Mouse (Mus musculus) heart, embryonic 16.5 days (tissue): ENCODE results near the gene Gm16503. TPM values are rescaled to one million over a fixed set of nuclear protein-coding genes. Genes with fewer than 3 reads are reported as not detected.
"Not testable (repeated sequence)": the region's sequence is repeated elsewhere in the genome, so short reads cannot be mapped to it uniquely, and the experiment has no call there.

Experiments
- ATAC-seq: fragments of 200-750 bp; cut with Nextera tagmentation; replicated peaks from 2 replicates; pipeline ENCODE4 v1.8.0; 2017; ENCODE audit warnings: moderate number of reproducible peaks; ENCODE audit not compliant: insufficient read depth, low FRiP score; ENCODE audit errors: extremely low read depth
- H3K27ac ChIP-seq: fragments of 300-500 bp; sonication (generic); 2 replicates; pipeline ENCODE4 v1.5.1; 2014; ENCODE audit warnings: mild to moderate bottlenecking, low read length, control low read depth, moderate library complexity
- H3K27me3 ChIP-seq: fragments of 300-500 bp; sonication (generic); 2 replicates; pipeline ENCODE4 v1.6.1; 2014; ENCODE audit warnings: low read length, mixed read lengths; ENCODE audit not compliant: control insufficient read depth, insufficient read depth
- H3K36me3 ChIP-seq: fragments of 300-500 bp; sonication (generic); 2 replicates; pipeline ENCODE4 v1.6.1; 2014; ENCODE audit not compliant: control insufficient read depth, insufficient read depth
- H3K4me1 ChIP-seq: fragments of 300-500 bp; sonication (generic); 2 replicates; pipeline ENCODE4 v1.6.1; 2014; ENCODE audit warnings: low read length, mixed read lengths; ENCODE audit not compliant: control insufficient read depth, insufficient read depth
- H3K4me2 ChIP-seq: fragments of 300-500 bp; sonication (generic); 2 replicates; pipeline ENCODE4 v1.6.1; 2014; ENCODE audit warnings: low read depth, mild to moderate bottlenecking, control low read depth, low read length
- H3K4me3 ChIP-seq: fragments of 300-500 bp; sonication (generic); 2 replicates; pipeline ENCODE4 v1.5.1; 2014; ENCODE audit warnings: mild to moderate bottlenecking, control low read depth, low read length
- H3K9ac ChIP-seq: fragments of 300-500 bp; sonication (generic); 2 replicates; pipeline ENCODE4 v1.6.1; 2014; ENCODE audit warnings: low read length, control low read depth
- H3K9me3 ChIP-seq: fragments of 300-500 bp; sonication (generic); replicated peaks from 2 replicates; pipeline ENCODE4 v1.6.1; 2016; ENCODE audit warnings: low read length; ENCODE audit not compliant: control insufficient read depth
- WGBS: fragments of 180-500 bp; shearing (Covaris S2); extraction: QIAGEN DNeasy Blood & Tissue Kit; methylation state at CpG from one replicate; pipeline ENCODE4 v1.1.7; 2014; 5-methylcytosine and 5-hydroxymethylcytosine counted together
- polyA plus RNA-seq: library from polyadenylated mRNA; unstranded; fragments of >200 nt; fragmentation: Nextera tagmentation; extraction: Ambion mirVana; gene quantifications from 2 replicates; pipeline ENCODE4 v1.2.1, GENCODE M21; 2015

Gene Gm16503
- polyA plus RNA-seq, result 0.12 and 0.25 TPM in 2 replicates

DNA sequence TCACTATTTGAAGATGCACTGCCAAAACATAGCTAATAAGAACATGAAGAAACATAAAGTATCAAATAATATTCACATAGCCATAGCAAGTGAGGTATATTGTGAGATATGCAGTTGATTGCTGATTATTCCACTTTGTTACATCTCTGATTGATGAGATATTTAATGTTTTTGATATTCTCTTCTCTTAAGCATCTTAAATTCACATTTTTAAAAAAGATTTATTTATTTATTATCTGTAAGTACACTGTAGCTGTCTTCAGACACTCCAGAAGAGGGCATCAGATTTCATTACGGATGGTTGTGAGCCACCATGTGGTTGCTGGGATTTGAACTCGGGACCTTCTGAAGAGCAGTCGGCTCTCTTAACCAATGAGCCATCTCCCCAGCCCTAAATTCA, at the start of gene Gm16503:
Gene Gm16503, plus strand, starts transcription at position 301 of the 400 bp plus-strand sequence.
- H3K4me1 ChIP-seq, H3K36me3 ChIP-seq, ATAC-seq, H3K27me3 ChIP-seq, H3K4me3 ChIP-seq, H3K9ac ChIP-seq, H3K27ac ChIP-seq, H3K4me2 ChIP-seq: not testable (repeated sequence)
- WGBS, result 73% methylated on average over 3 of the region's 3 CpGs
- H3K9me3 ChIP-seq, result peaks cover 38% of the 10 kb centered on the region

DNA sequence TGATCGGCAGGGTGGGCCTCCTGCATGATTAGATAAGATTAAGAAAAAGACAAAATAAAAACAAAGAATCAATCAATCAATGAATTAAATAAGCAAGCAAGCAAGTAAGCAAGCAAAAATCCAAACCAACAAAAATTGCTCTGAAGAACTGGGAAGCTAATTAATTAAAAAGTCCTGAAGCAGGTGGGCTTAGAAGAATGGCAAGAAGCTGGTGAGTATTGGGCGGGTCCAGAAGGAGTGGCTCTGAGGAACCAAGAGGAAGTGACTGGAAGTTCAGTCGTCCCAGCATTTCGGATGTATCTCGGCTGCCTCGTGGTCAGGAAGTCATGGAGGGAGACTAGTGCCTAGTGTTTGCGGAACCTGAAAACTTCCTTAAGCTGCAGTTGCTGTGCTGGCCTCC, 47.9 kb upstream of the Gm16503 start, which contains the start of gene Zfp982:
Gene Zfp982, plus strand, starts transcription at position 301 of the 400 bp plus-strand sequence.
- peaks cover 20% of the 10 kb centered on the region for H3K9me3 ChIP-seq
- not testable (repeated sequence) for ATAC-seq, H3K27ac ChIP-seq, H3K27me3 ChIP-seq, H3K4me2 ChIP-seq, H3K4me1 ChIP-seq, H3K4me3 ChIP-seq, H3K36me3 ChIP-seq, H3K9ac ChIP-seq
- 67% methylated on average over 7 of the region's 7 CpGs for WGBS

DNA sequence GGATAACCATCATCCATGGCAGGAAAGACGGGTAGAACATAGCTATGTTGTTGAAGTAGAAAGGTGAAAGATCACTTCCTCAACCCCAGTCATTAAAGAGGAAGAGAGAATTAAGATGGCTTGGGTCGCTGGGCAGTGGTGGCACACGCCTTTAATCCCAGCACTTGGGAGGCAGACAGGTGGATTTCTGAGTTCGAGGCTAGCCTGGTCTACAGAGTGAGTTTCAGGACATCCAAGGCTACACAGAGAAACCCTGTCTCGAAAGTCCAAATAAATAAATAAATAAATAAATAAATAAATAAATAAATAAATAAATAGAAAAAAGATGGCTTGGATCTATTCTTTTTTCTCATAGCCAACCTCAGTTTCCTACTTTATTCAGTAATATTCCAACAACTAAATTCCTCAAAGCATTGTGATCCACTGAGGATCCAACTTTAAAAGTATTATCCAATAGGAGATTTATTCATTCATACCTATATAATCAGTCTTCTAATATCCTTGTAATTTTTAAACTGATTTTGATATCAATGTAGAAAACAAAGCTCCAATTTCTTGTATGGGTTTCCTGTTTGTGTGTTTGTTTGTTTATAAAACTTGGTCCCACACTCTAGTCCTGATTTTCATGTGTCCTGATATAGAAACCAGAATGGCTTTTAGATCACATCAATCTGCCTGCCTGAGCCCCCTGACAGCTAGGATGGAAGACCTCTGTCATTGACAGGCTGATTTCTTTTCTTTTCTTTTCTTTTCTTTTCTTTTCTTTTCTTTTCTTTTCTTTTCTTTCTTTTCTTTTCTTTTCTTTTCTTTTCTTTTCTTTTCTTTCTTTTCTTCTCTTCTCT, 41.0 kb upstream of the Gm16503 start:
- ATAC-seq, H3K36me3 ChIP-seq, H3K4me1 ChIP-seq, H3K27ac ChIP-seq, H3K4me3 ChIP-seq, H3K9ac ChIP-seq, H3K27me3 ChIP-seq, H3K4me2 ChIP-seq: not testable (repeated sequence)
- peaks cover 11% of the 10 kb centered on the region for H3K9me3 ChIP-seq
- 78% methylated on average over 5 of the region's 5 CpGs for WGBS

GRCm38 (mm10) chr4:147509174-147509573, 30.8 kb upstream of the Gm16503 start:
- ATAC-seq, result no peak
- Histone ChIP-seq H3K4me3 (no peak overlapping the region), H3K9ac (no peak overlapping the region), H3K9me3 (peaks cover 21% of the 10 kb centered on the region), H3K4me1 (no peaks in the 10 kb centered on the region), H3K4me2 (no peak overlapping the region), H3K27me3 (no peaks in the 10 kb centered on the region), H3K27ac (no peak overlapping the region), H3K36me3 (peaks cover 2% of the 10 kb centered on the region; the same call in 1 of the 2 replicates)
- WGBS, result 75% methylated on average over 2 of the region's 2 CpGs

- Histone ChIP-seq H3K27ac (no peak overlapping the region), H3K9me3 (peaks cover 47% of the 10 kb centered on the region), H3K4me2 (no peak overlapping the region), H3K4me1 (no peaks in the 10 kb centered on the region), H3K36me3 (no peaks in the 10 kb centered on the region), H3K4me3 (no peak overlapping the region), H3K9ac (no peak overlapping the region), H3K27me3 (no peaks in the 10 kb centered on the region)
- 63% methylated on average over 2 of the region's 2 CpGs for WGBS
- no peak for ATAC-seq
Observed at GRCm38 (mm10) chr4:147518981-147519380, 21.0 kb upstream of the Gm16503 start.

DNA sequence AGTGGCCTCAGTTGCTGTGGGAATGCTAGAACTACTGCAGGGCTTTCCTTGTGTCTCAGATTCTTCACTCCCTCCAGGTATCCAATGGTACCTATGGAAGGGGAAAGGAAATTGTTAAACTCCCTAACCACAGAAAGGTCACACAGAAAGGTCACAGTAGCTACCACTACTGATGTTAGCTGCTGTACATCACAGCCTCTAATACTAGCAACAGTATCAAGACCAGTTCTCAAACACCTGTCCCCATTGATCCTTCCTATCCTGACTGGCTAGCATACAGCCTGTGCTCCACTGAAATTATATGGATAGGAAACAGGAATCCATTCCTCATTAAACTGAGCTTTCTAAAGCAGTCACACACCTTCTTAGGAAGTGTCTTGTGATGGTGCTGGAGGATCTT, 19.9 kb upstream of the Gm16503 start:
- Histone ChIP-seq H3K36me3 (no peaks in the 10 kb centered on the region), H3K27ac (no peak overlapping the region), H3K4me3 (no peak overlapping the region), H3K4me1 (no peaks in the 10 kb centered on the region), H3K9ac (no peak overlapping the region), H3K9me3 (peaks cover 51% of the 10 kb centered on the region), H3K4me2 (no peak overlapping the region), H3K27me3 (no peaks in the 10 kb centered on the region)
- peak; percentile 26 for ATAC-seq

- Histone ChIP-seq H3K27ac (no peak overlapping the region), H3K36me3 (no peaks in the 10 kb centered on the region), H3K27me3 (no peaks in the 10 kb centered on the region), H3K9ac (no peak overlapping the region), H3K9me3 (peaks cover 43% of the 10 kb centered on the region), H3K4me1 (no peaks in the 10 kb centered on the region), H3K4me3 (no peak overlapping the region), H3K4me2 (no peak overlapping the region)
- ATAC-seq, result no peak
- WGBS, result 75% methylated on average over 1 of the region's 1 CpGs
Observed at GRCm38 (mm10) chr4:147525125-147525524, 14.9 kb upstream of the Gm16503 start.

DNA sequence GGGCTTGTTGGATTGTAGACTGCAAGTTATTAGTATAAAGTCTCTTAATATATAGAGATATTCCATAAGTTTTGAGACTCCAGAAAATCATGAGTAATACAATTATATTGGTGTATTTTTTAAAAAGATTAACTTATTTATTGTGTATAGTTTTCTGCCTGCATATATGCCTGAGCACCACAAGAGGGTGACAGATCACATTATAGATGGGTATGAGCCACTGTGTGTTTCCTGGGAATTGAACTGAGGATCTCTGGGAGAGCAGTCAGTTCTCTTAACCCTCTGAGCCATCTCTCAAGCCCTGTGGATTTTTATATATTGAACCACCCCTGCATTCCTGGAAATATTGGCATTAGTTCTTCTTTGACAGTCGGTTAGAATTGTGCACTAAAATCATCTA, 9.7 kb upstream of the Gm16503 start:
- Histone ChIP-seq H3K27ac (no peak overlapping the region), H3K9me3 (peaks cover 37% of the 10 kb centered on the region), H3K36me3 (no peaks in the 10 kb centered on the region), H3K27me3 (no peaks in the 10 kb centered on the region), H3K4me1 (no peaks in the 10 kb centered on the region), H3K4me2 (no peak overlapping the region), H3K9ac (no peak overlapping the region), H3K4me3 (no peak overlapping the region)
- no peak for ATAC-seq
- 71% methylated on average over 1 of the region's 1 CpGs for WGBS

GRCm38 (mm10) chr4:147535916-147536315, 4.1 kb upstream of the Gm16503 start:
- not testable (repeated sequence) for H3K27me3 ChIP-seq, H3K4me3 ChIP-seq, H3K36me3 ChIP-seq, H3K9ac ChIP-seq, H3K4me2 ChIP-seq, H3K27ac ChIP-seq, H3K4me1 ChIP-seq, ATAC-seq
- peaks cover 44% of the 10 kb centered on the region for H3K9me3 ChIP-seq
